In the genomic region with DNA sequence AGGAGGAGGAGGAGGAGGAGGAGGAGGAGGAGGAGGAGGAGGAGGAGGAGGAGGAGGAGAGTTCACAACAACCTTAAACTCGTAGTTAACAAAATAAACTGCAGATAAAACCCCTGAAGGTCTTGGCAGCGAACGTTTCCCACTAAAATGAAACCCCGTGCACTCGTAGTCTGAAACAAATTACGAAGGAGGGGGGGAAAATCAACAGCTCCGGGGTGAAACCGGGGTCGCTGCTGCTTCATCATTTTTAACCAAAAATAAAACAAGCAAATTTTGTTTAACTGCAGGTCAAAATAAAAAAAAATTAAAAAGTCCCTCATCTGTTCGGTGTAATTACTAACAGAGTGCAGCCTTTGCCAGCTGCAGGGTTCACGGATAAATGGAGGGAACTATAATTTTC, we compare ENCODE assay signal across 8 mouse cellular contexts.
DNase-seq lines count a peak whose midpoint lies in the region; ATAC-seq lines count a peak whose summit lies in the region.

No protein-coding gene starts in this region.

- H3K27ac ChIP-seq in kidney, embryonic 16.5 days (ENCODE audit: low read length), result peak overlapping the region; percentile 39; the same call in 1 of the 2 replicates
- no peak overlapping the region for H3K27ac ChIP-seq in stomach, embryonic 16.5 days (ENCODE audit: low read length)

- no peaks in the 10 kb centered on the region for H3K36me3 ChIP-seq in kidney, embryonic 16.5 days (ENCODE audit: insufficient read depth, low read length)
- H3K36me3 ChIP-seq in stomach, embryonic 16.5 days (ENCODE audit: control insufficient read depth, insufficient read depth, low read length), result no peaks in the 10 kb centered on the region

- WGBS in kidney, embryonic 16.5 days, result 15% methylated on average over 11 of the region's 11 CpGs
- WGBS in stomach, embryonic 16.5 days, result 23% methylated on average over 11 of the region's 11 CpGs

- H3K4me2 ChIP-seq in kidney, embryonic 16.5 days (replicated peaks; ENCODE audit: low read depth, low read length), result peak overlapping the region; percentile 40
- peak overlapping the region; percentile 46 for H3K4me2 ChIP-seq in stomach, embryonic 16.5 days (ENCODE audit: low read depth, low read length)

- peak; percentile 92 for DNase-seq in heart, adult 11 months
- DNase-seq in heart, postnatal 4 days, result no peak
- DNase-seq in ovary, postnatal 36 days (ENCODE audit: low spot score), result peak; percentile 19
- no peak for DNase-seq in ovary, postnatal 10 days (ENCODE audit: low spot score)
- DNase-seq in thymus, postnatal 10 days (ENCODE audit: low spot score in 2 of 2), result no peak
- DNase-seq in urinary bladder, postnatal 14 days (ENCODE audit: low spot score), result no peak

- peak overlapping the region; percentile 22 for H3K4me3 ChIP-seq in kidney, embryonic 16.5 days (ENCODE audit: low read length)
- peak overlapping the region; percentile 32 for H3K4me3 ChIP-seq in stomach, embryonic 16.5 days (replicated peaks; ENCODE audit: low read length)

- no peak overlapping the region for H3K9ac ChIP-seq in kidney, embryonic 16.5 days (replicated peaks; ENCODE audit: low read length)
- no peak overlapping the region for H3K9ac ChIP-seq in stomach, embryonic 16.5 days (ENCODE audit: low read length)

- no peaks in the 10 kb centered on the region for H3K9me3 ChIP-seq in kidney, embryonic 16.5 days (ENCODE audit: low read length)
- no peaks in the 10 kb centered on the region for H3K9me3 ChIP-seq in stomach, embryonic 16.5 days (replicated peaks; ENCODE audit: control insufficient read depth, low read length)

- peaks cover 14% of the 10 kb centered on the region for H3K4me1 ChIP-seq in kidney, embryonic 16.5 days (ENCODE audit: insufficient read depth, low read length)
- no peaks in the 10 kb centered on the region for H3K4me1 ChIP-seq in stomach, embryonic 16.5 days (ENCODE audit: control insufficient read depth, insufficient read depth, low read length)

- H3K27me3 ChIP-seq in kidney, embryonic 16.5 days (ENCODE audit: insufficient read depth, low read length), result no peaks in the 10 kb centered on the region
- H3K27me3 ChIP-seq in stomach, embryonic 16.5 days (ENCODE audit: control insufficient read depth, insufficient read depth, low read length), result no peaks in the 10 kb centered on the region

- ATAC-seq in kidney, embryonic 16.5 days (ENCODE audit: low FRiP score, low TSS enrichment), result peak; percentile 58; the same call in 1 of the 2 replicates
- ATAC-seq in stomach, embryonic 16.5 days (ENCODE audit: insufficient read depth, low FRiP score), result no peak

Comparison
In these comparisons a context has a peak if more than half of its experiments do, and no peak if none do; other contexts are left out.
1. DNase-seq: peak in heart, adult 11 months (single experiment) and ovary, postnatal 36 days (single experiment); none in heart, postnatal 4 days (single experiment), ovary, postnatal 10 days (single experiment), thymus, postnatal 10 days (0 of 2) and urinary bladder, postnatal 14 days (single experiment).